Mouse (Mus musculus): ENCODE measurements around the gene Olfr796. TPM values are rescaled to one million over a fixed set of nuclear protein-coding genes. Genes with fewer than 3 reads are reported as not detected.

Olfr796 gene
- not detected for total RNA-seq (2021)
- long read RNA-seq, experiment 1, result 0 reads
- long read RNA-seq, experiment 2, result 0 reads

DNA sequence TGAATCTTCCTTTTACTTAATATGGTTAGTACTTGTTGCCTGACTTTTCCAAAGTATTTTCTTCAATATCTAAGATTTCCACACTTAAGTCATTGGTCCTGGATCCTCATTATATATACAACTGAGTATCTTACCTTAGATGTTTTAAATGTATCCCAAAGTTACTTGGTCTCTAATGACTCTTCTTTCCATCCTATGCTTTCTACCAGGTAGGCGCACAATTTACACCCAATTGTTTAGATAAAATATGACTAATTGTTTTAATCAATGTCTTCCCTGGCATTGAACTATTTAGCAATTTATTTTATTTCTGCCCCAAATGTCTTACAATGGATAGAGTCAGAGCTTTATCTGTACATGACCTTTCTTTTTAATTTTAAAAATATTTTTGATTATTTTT lies at the start of gene Olfr796:
TSS of gene Olfr796 (minus strand) at position 101 of the 400 bp plus-strand sequence.
- no peak for DNase-seq (ENCODE audit: low spot score in 2 of 2)

DNA sequence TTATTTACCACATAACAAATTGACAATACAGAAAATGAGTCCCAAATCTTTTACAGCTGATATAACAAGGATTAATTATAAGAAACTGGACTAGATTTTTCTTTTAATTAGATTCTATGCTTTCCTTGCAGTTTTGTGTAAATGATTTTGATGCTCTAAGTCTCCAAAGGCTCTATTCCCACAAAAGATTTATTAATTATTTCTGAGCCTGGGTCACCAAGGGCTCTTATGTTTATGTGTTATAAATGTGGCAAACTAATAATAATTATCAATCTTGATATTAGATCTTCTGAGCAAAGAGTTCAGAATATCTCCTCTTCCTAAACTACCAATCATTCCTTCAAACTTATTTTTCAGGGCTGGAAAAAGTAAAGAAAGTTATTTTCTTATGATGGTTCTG lies 45.0 kb upstream of the Olfr796 start, which contains the start of gene Olfr800:
TSS of gene Olfr800 (plus strand) at position 301 of the 400 bp plus-strand sequence.
- DNase-seq (ENCODE audit: low spot score in 2 of 2), result no peak

DNA sequence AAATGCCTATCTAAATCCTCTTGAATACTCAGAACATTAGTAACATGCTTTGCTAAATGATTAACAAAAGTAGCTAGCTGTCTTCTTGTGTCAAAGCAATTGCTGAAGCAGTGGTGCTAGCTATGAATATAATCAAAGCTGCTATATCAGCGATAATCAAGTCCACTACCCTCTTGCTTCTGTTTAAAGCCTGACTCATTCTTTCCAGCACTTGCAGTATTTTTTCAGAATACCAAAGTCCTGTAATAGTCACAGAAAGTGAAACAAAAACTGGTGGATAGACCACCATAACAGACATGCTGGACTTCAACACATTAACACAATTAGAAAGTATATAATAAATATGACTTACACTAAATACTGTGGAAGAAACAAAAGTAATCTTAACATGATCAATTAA lies 39.4 kb upstream of the Olfr796 start:
- DNase-seq (ENCODE audit: low spot score in 2 of 2), result no peak

GRCm38 (mm10) chr10:129637184-129637583 lies 24.8 kb upstream of the Olfr796 start, which contains the start of gene Olfr799:
Gene Olfr799, plus strand, starts transcription at chr10:129637484.
- DNase-seq (ENCODE audit: low spot score in 2 of 2), result no peak

DNA sequence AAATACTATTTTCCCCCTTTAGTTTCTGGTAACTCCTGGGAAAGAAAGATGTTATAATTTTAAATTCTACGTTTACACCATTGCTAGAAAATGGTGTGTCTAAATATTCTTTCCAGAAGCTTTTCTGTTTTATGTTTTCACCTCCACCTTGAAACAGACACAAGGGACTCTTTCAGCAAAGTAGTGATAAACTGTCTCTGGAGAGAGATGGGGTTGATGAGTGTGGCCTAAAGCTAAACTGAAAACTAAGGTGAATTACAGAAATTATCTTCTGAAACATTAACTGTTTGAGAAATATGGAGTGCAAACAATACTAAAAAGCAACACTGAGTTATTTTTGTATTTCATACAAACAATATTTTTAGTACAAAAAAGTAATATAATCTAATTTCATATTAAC lies 15.5 kb upstream of the Olfr796 start, which contains the start of gene Olfr798:
TSS of gene Olfr798 (minus strand) at position 101 of the 400 bp plus-strand sequence.
- no peak for DNase-seq (ENCODE audit: low spot score in 2 of 2)

- DNase-seq (ENCODE audit: low spot score in 2 of 2), result no peak
These were observed 10.9 kb upstream of the Olfr796 start for GRCm38 (mm10) chr10:129623251-129623650.

- DNase-seq (ENCODE audit: low spot score in 2 of 2), result no peak
These were observed 9.4 kb upstream of the Olfr796 start for GRCm38 (mm10) chr10:129621724-129622123.

- no peak for DNase-seq (ENCODE audit: low spot score in 2 of 2)
These were observed 35.3 kb downstream of the Olfr796 start for GRCm38 (mm10) chr10:129577066-129577465.

GRCm38 (mm10) chr10:129567355-129567754 lies 45.0 kb downstream of the Olfr796 start, which contains the start of gene Olfr794:
Gene Olfr794, plus strand, starts transcription at chr10:129567655.
- DNase-seq (ENCODE audit: low spot score in 2 of 2), result no peak

Small RNAs within 50 kb of the gene (microRNA-seq; reads per million reads assigned to microRNA genes)
- not detected for gene Gm23252

Other genes starting within 250 kb of the Olfr796 start
- under 1 TPM in 1 of 2 experiments, not detected in 1; 0.08 TPM for gene Olfr784, start 228.5 kb downstream of the Olfr796 start, total RNA-seq (2021)
- not detected for gene Olfr785, start 207.1 kb downstream of the Olfr796 start, total RNA-seq (2021)
- gene Olfr786, start 185.3 kb downstream of the Olfr796 start, total RNA-seq (2021), result not detected
- gene Olfr787, start 150.7 kb downstream of the Olfr796 start, total RNA-seq (2021), result not detected
- gene Olfr788, start 141.6 kb downstream of the Olfr796 start, total RNA-seq (2021), result not detected
- gene Olfr789, start 127.8 kb downstream of the Olfr796 start, total RNA-seq (2021), result not detected
- gene Olfr790, start 114.1 kb downstream of the Olfr796 start, total RNA-seq (2021), result not detected
- not detected for gene Olfr791, start 90.8 kb downstream of the Olfr796 start, total RNA-seq (2021)
- gene Olfr792, start 73.4 kb downstream of the Olfr796 start, total RNA-seq (2021), result not detected
- not detected for gene Olfr794, start 44.9 kb downstream of the Olfr796 start, total RNA-seq (2021)
- not detected for gene Olfr798, start 15.4 kb upstream of the Olfr796 start, total RNA-seq (2021)
- gene Olfr799, start 24.9 kb upstream of the Olfr796 start, total RNA-seq (2021), result not detected
- gene Olfr800, start 45.1 kb upstream of the Olfr796 start, total RNA-seq (2021), result not detected
- gene Olfr801, start 61.3 kb upstream of the Olfr796 start, total RNA-seq (2021), result not detected
- not detected for gene Olfr802, start 75.6 kb upstream of the Olfr796 start, total RNA-seq (2021)
- gene Olfr803, start 81.7 kb upstream of the Olfr796 start, total RNA-seq (2021), result not detected
- not detected for gene Olfr804, start 90.6 kb upstream of the Olfr796 start, total RNA-seq (2021)
- gene Olfr805, start 116.8 kb upstream of the Olfr796 start, total RNA-seq (2021), result not detected
- not detected for gene Olfr806, start 129.4 kb upstream of the Olfr796 start, total RNA-seq (2021)
- gene Olfr807, start 145.2 kb upstream of the Olfr796 start, total RNA-seq (2021), result not detected
- not detected for gene Olfr808, start 152.9 kb upstream of the Olfr796 start, total RNA-seq (2021)
- not detected for gene Olfr809, start 162.1 kb upstream of the Olfr796 start, total RNA-seq (2021)
- gene Olfr810, start 182.3 kb upstream of the Olfr796 start, total RNA-seq (2021), result not detected
- gene Olfr811, start 191.8 kb upstream of the Olfr796 start, total RNA-seq (2021), result not detected
- not detected for gene Olfr812, start 233.5 kb upstream of the Olfr796 start, total RNA-seq (2021)
- gene Olfr813, start 242.8 kb upstream of the Olfr796 start, total RNA-seq (2021), result not detected

Measured in adrenal gland, postnatal 4 days (tissue).